Mouse (Mus musculus): ENCODE measurements around the gene Fam222b. TPM values are rescaled to one million over a fixed set of nuclear protein-coding genes. Genes with fewer than 3 reads are reported as not detected.
A peak's percentile ranks its signal among the peaks of the same experiment; 100 is the strongest.

The Fam222b gene
- polyA plus RNA-seq, 1 experiment from 2014 or later, result 13.9 TPM

GRCm38 (mm10) chr11:78160675-78161074 lies 66.2 kb downstream of the Fam222b start:
- H3K9me3 ChIP-seq, result no peaks in the 10 kb centered on the region
- ATAC-seq (ENCODE audit: borderline replicate concordance, extremely low read depth, low FRiP score, low TSS enrichment), result no peak
- no peak overlapping the region for H3K4me2 ChIP-seq
- H3K27ac ChIP-seq, result no peak overlapping the region
- WGBS, result 85% methylated on average over 3 of the region's 3 CpGs
- H3K36me3 ChIP-seq, result peaks cover 57% of the 10 kb centered on the region
- no peaks in the 10 kb centered on the region for H3K27me3 ChIP-seq
- no peak overlapping the region for H3K4me3 ChIP-seq
- H3K9ac ChIP-seq, result no peak overlapping the region
- peaks cover 43% of the 10 kb centered on the region for H3K4me1 ChIP-seq

- H3K27me3 ChIP-seq, result no peaks in the 10 kb centered on the region
- peaks cover 48% of the 10 kb centered on the region for H3K4me1 ChIP-seq
- H3K4me3 ChIP-seq, result no peak overlapping the region
- H3K36me3 ChIP-seq, result peaks cover 52% of the 10 kb centered on the region
- no peak overlapping the region for H3K27ac ChIP-seq
- no peaks in the 10 kb centered on the region for H3K9me3 ChIP-seq
- 82% methylated on average over 14 of the region's 14 CpGs for WGBS
- H3K9ac ChIP-seq, result no peak overlapping the region
- ATAC-seq (ENCODE audit: borderline replicate concordance, extremely low read depth, low FRiP score, low TSS enrichment), result no peak
- no peak overlapping the region for H3K4me2 ChIP-seq
Observed at GRCm38 (mm10) chr11:78161169-78161568, 66.7 kb downstream of the Fam222b start.

- H3K4me2 ChIP-seq, result peak overlapping the region; percentile 76
- 0 out of 2 replicates have a peak overlapping the region, but pooled peaks have one; percentile 3 for H3K9ac ChIP-seq
- no peaks in the 10 kb centered on the region for H3K27me3 ChIP-seq
- H3K4me1 ChIP-seq, result peaks cover 55% of the 10 kb centered on the region
- no peak for ATAC-seq (ENCODE audit: borderline replicate concordance, extremely low read depth, low FRiP score, low TSS enrichment)
- WGBS, result 44% methylated on average over 4 of the region's 4 CpGs
- H3K4me3 ChIP-seq, result peak overlapping the region; percentile 81; the same call in 1 of the 2 replicates
- H3K9me3 ChIP-seq, result no peaks in the 10 kb centered on the region
- peaks cover 46% of the 10 kb centered on the region for H3K36me3 ChIP-seq
- H3K27ac ChIP-seq, result peak overlapping the region; percentile 98; the same call in 1 of the 2 replicates
Observed at GRCm38 (mm10) chr11:78161968-78162367, 67.5 kb downstream of the Fam222b start.

GRCm38 (mm10) chr11:78162504-78162903 lies 68.0 kb downstream of the Fam222b start:
- peaks cover 55% of the 10 kb centered on the region for H3K4me1 ChIP-seq
- H3K36me3 ChIP-seq, result peaks cover 41% of the 10 kb centered on the region

GRCm38 (mm10) chr11:78163045-78163444 lies 68.6 kb downstream of the Fam222b start:
- Histone ChIP-seq H3K36me3 (peaks cover 36% of the 10 kb centered on the region), H3K4me2 (peak overlapping the region; percentile 76), H3K4me3 (peak overlapping the region; percentile 81), H3K9me3 (no peaks in the 10 kb centered on the region), H3K4me1 (peaks cover 55% of the 10 kb centered on the region), H3K27ac (peak overlapping the region; percentile 98), H3K9ac (peak overlapping the region; percentile 98), H3K27me3 (no peaks in the 10 kb centered on the region)
- 58% methylated on average over 2 of the region's 2 CpGs for WGBS
- ATAC-seq (ENCODE audit: borderline replicate concordance, extremely low read depth, low FRiP score, low TSS enrichment), result no peak

More at GRCm38 (mm10) chr11:78162504-78162903, 68.0 kb downstream of the Fam222b start:
- WGBS, result 40% methylated on average over 6 of the region's 6 CpGs
- ATAC-seq (ENCODE audit: borderline replicate concordance, extremely low read depth, low FRiP score, low TSS enrichment), result no peak
- Histone ChIP-seq H3K9me3 (no peaks in the 10 kb centered on the region), H3K4me3 (peak overlapping the region; percentile 81), H3K4me2 (peak overlapping the region; percentile 76), H3K27me3 (no peaks in the 10 kb centered on the region), H3K9ac (peak overlapping the region; percentile 98; the same call in 1 of the 2 replicates), H3K27ac (peak overlapping the region; percentile 98)

- peak overlapping the region; percentile 98 for H3K27ac ChIP-seq
- peak overlapping the region; percentile 98 for H3K9ac ChIP-seq
- H3K4me3 ChIP-seq, result peak overlapping the region; percentile 81
- H3K27me3 ChIP-seq, result no peaks in the 10 kb centered on the region
- H3K9me3 ChIP-seq, result no peaks in the 10 kb centered on the region
- 1% methylated on average over 22 of the region's 22 CpGs for WGBS
- peaks cover 55% of the 10 kb centered on the region for H3K4me1 ChIP-seq
- H3K36me3 ChIP-seq, result peaks cover 27% of the 10 kb centered on the region
- H3K4me2 ChIP-seq, result peak overlapping the region; percentile 76
- ATAC-seq (ENCODE audit: borderline replicate concordance, extremely low read depth, low FRiP score, low TSS enrichment), result peak; percentile 61
Observed at GRCm38 (mm10) chr11:78163681-78164603, 69.5 kb downstream of the Fam222b start.

GRCm38 (mm10) chr11:78164604-78164923 lies 70.1 kb downstream of the Fam222b start:
- under 1% methylated on average over 14 of the region's 14 CpGs for WGBS
- peak overlapping the region; percentile 98 for H3K27ac ChIP-seq
- peaks cover 24% of the 10 kb centered on the region for H3K36me3 ChIP-seq
- peaks cover 53% of the 10 kb centered on the region for H3K4me1 ChIP-seq
- peak overlapping the region; percentile 76 for H3K4me2 ChIP-seq
- peak overlapping the region; percentile 98 for H3K9ac ChIP-seq
- H3K27me3 ChIP-seq, result no peaks in the 10 kb centered on the region
- H3K4me3 ChIP-seq, result peak overlapping the region; percentile 81
- ATAC-seq (ENCODE audit: borderline replicate concordance, extremely low read depth, low FRiP score, low TSS enrichment), result no peak
- H3K9me3 ChIP-seq, result no peaks in the 10 kb centered on the region

GRCm38 (mm10) chr11:78164924-78165760 lies 70.7 kb downstream of the Fam222b start, which contains the start of gene Traf4:
TSS of gene Traf4 (minus strand) at chr11:78165589.
- H3K27me3 ChIP-seq, result no peaks in the 10 kb centered on the region
- no peaks in the 10 kb centered on the region for H3K9me3 ChIP-seq
- peaks cover 18% of the 10 kb centered on the region for H3K36me3 ChIP-seq
- peaks cover 47% of the 10 kb centered on the region for H3K4me1 ChIP-seq
- H3K27ac ChIP-seq, result peak within 1 kb of the TSS; percentile 98
- H3K4me2 ChIP-seq, result peak within 1 kb of the TSS; percentile 76
- under 1% methylated on average over 78 of the region's 78 CpGs for WGBS
- H3K9ac ChIP-seq, result peak within 1 kb of the TSS; percentile 98
- ATAC-seq (ENCODE audit: borderline replicate concordance, extremely low read depth, low FRiP score, low TSS enrichment), result peak; percentile 82
- H3K4me3 ChIP-seq, result peak within 1 kb of the TSS; percentile 81

GRCm38 (mm10) chr11:78165761-78166109 lies 71.3 kb downstream of the Fam222b start:
- no peaks in the 10 kb centered on the region for H3K27me3 ChIP-seq
- H3K4me1 ChIP-seq, result peaks cover 41% of the 10 kb centered on the region
- peaks cover 12% of the 10 kb centered on the region; the same call in 1 of the 2 replicates for H3K36me3 ChIP-seq
- H3K27ac ChIP-seq, result peak overlapping the region; percentile 98
- H3K4me3 ChIP-seq, result peak overlapping the region; percentile 81
- peak overlapping the region; percentile 98 for H3K9ac ChIP-seq
- under 1% methylated on average over 16 of the region's 16 CpGs for WGBS
- peak; percentile 28 for ATAC-seq (ENCODE audit: borderline replicate concordance, extremely low read depth, low FRiP score, low TSS enrichment)
- peak overlapping the region; percentile 76 for H3K4me2 ChIP-seq
- H3K9me3 ChIP-seq, result no peaks in the 10 kb centered on the region

GRCm38 (mm10) chr11:78166161-78166560 lies 71.7 kb downstream of the Fam222b start:
- Histone ChIP-seq H3K27me3 (no peaks in the 10 kb centered on the region), H3K36me3 (peaks cover 8% of the 10 kb centered on the region; the same call in 1 of the 2 replicates), H3K4me3 (peak overlapping the region; percentile 81), H3K27ac (peak overlapping the region; percentile 98), H3K9ac (peak overlapping the region; percentile 98), H3K9me3 (no peaks in the 10 kb centered on the region), H3K4me1 (peaks cover 37% of the 10 kb centered on the region), H3K4me2 (peak overlapping the region; percentile 76)
- ATAC-seq (ENCODE audit: borderline replicate concordance, extremely low read depth, low FRiP score, low TSS enrichment), result no peak
- WGBS, result 34% methylated on average over 4 of the region's 4 CpGs

- Histone ChIP-seq H3K36me3 (peaks cover 5% of the 10 kb centered on the region; the same call in 1 of the 2 replicates), H3K4me2 (no peak overlapping the region), H3K4me3 (no peak overlapping the region), H3K27ac (peak overlapping the region; percentile 98), H3K4me1 (peaks cover 33% of the 10 kb centered on the region), H3K27me3 (no peaks in the 10 kb centered on the region), H3K9me3 (no peaks in the 10 kb centered on the region), H3K9ac (no peak overlapping the region)
- whole genome bisulfite sequencing, result 68% methylated on average over 6 of the region's 6 CpGs
- ATAC-seq (ENCODE audit: borderline replicate concordance, extremely low read depth, low FRiP score, low TSS enrichment), result no peak
Observed at GRCm38 (mm10) chr11:78166640-78167039, 72.2 kb downstream of the Fam222b start.
